ENCODE assay signal across 9 mouse cellular contexts in genomic region chr14:3208272-3209152, GRCm38 (mm10). TPM values are rescaled to one million over a fixed set of nuclear protein-coding genes. Genes with fewer than 3 reads are reported as not detected.
DNase-seq lines count a peak whose midpoint lies in the region; ATAC-seq and TF ChIP-seq lines count a peak whose summit lies in the region.
"Not testable (repeated sequence)": the region's sequence is repeated elsewhere in the genome, so short reads cannot be mapped to it uniquely, and the experiment has no call there.
"Had no signal": no experiment of that assay in that cellular context is flagged by ENCODE, and none has a peak within 500 bp of the region (broad histone marks: within the 10 kb centered on the region; RNA-seq: fewer than 3 reads in every experiment).

Gene D830030K20Rik, plus strand, starts transcription at chr14:3208488.

- H3K4me1 ChIP-seq in forebrain, postnatal 0 days (ENCODE audit: insufficient read depth); hindbrain, embryonic 11.5 days (replicated peaks; ENCODE audit: control insufficient read depth, insufficient read depth, low read length); kidney, postnatal 0 days (replicated peaks; ENCODE audit: insufficient read depth, low read length); liver, embryonic 12.5 days; midbrain, embryonic 15.5 days; stomach, embryonic 15.5 days: not testable (repeated sequence)

- peak within 1 kb of the TSS; percentile 74 for H3K4me2 ChIP-seq in forebrain, postnatal 0 days (ENCODE audit: low read depth)
- H3K4me2 ChIP-seq in hindbrain, embryonic 11.5 days (replicated peaks; ENCODE audit: low read depth, low read length): peak within 1 kb of the TSS; percentile 65
- H3K4me2 ChIP-seq in kidney, postnatal 0 days (ENCODE audit: low read length): peak within 1 kb of the TSS; percentile 63
- H3K4me2 ChIP-seq in liver, embryonic 12.5 days: peak within 1 kb of the TSS; percentile 52
- peak within 1 kb of the TSS; percentile 71 for H3K4me2 ChIP-seq in midbrain, embryonic 15.5 days
- peak within 1 kb of the TSS; percentile 81 for H3K4me2 ChIP-seq in stomach, embryonic 15.5 days

- peak; percentile 3 for DNase-seq in MN1 (ENCODE audit: low spot score)
- peak; percentile 1 for DNase-seq in embryo, embryonic 11 days
- DNase-seq in forebrain, postnatal 0 days: peak; percentile 4
- DNase-seq in hindbrain, embryonic 11.5 days (ENCODE audit: low spot score): peak; percentile 32
- DNase-seq in kidney, postnatal 0 days (ENCODE audit: low spot score): not testable (repeated sequence)

- ATAC-seq in forebrain, postnatal 0 days; hindbrain, embryonic 11.5 days (ENCODE audit: low FRiP score); kidney, postnatal 0 days (replicated peaks; ENCODE audit: low FRiP score, low read depth); liver, embryonic 12.5 days; stomach, embryonic 15.5 days (ENCODE audit: insufficient read depth, low FRiP score, low read depth): not testable (repeated sequence)
- ATAC-seq in midbrain, embryonic 15.5 days (replicated peaks): peak; percentile 75; the same call in 1 of the 2 replicates

- not testable (repeated sequence) for TF ChIP-seq CTCF in forebrain, postnatal 0 days (IDR thresholded peaks at IDR 0.05; ENCODE audit: low read depth); kidney, postnatal 0 days (IDR thresholded peaks at IDR 0.05; ENCODE audit: low read depth)

- H3K9ac ChIP-seq in forebrain, postnatal 0 days: peak within 1 kb of the TSS; percentile 65
- peak within 1 kb of the TSS; percentile 44; the same call in 1 of the 2 replicates for H3K9ac ChIP-seq in hindbrain, embryonic 11.5 days (ENCODE audit: low read depth, low read length)
- H3K9ac ChIP-seq in kidney, postnatal 0 days (ENCODE audit: low read depth, low read length); liver, embryonic 12.5 days: not testable (repeated sequence)
- peak within 1 kb of the TSS; percentile 58 for H3K9ac ChIP-seq in midbrain, embryonic 15.5 days
- 0 out of 2 replicates have a peak within 1 kb of the TSS, but pooled peaks have one; percentile 16 for H3K9ac ChIP-seq in stomach, embryonic 15.5 days

- H3K36me3 ChIP-seq in forebrain, postnatal 0 days (ENCODE audit: insufficient read depth); hindbrain, embryonic 11.5 days (ENCODE audit: control insufficient read depth, insufficient read depth, low read length); kidney, postnatal 0 days (ENCODE audit: insufficient read depth, low read length); liver, embryonic 12.5 days; midbrain, embryonic 15.5 days (replicated peaks); stomach, embryonic 15.5 days: not testable (repeated sequence)

- H3K27ac ChIP-seq in forebrain, postnatal 0 days (ENCODE audit: low read depth, low read length); hindbrain, embryonic 11.5 days (ENCODE audit: low read depth, low read length); kidney, postnatal 0 days; liver, embryonic 12.5 days; stomach, embryonic 15.5 days: not testable (repeated sequence)
- 0 out of 2 replicates have a peak within 1 kb of the TSS, but pooled peaks have one; percentile 34 for H3K27ac ChIP-seq in midbrain, embryonic 15.5 days

- under 1% methylated on average over 22 of the region's 62 CpGs for WGBS in forebrain, postnatal 0 days
- 2% methylated on average over 20 of the region's 62 CpGs for WGBS in hindbrain, embryonic 11.5 days
- 0% methylated on average over 13 of the region's 62 CpGs for WGBS in kidney, postnatal 0 days
- 2% methylated on average over 17 of the region's 62 CpGs for WGBS in liver, embryonic 12.5 days (ENCODE audit: insufficient replicate concordance)
- WGBS in midbrain, embryonic 15.5 days: under 1% methylated on average over 28 of the region's 62 CpGs
- whole genome bisulfite sequencing in stomach, embryonic 15.5 days: under 1% methylated on average over 22 of the region's 62 CpGs

- H3K9me3 ChIP-seq in forebrain, postnatal 0 days (ENCODE audit: low read length); hindbrain, embryonic 11.5 days (ENCODE audit: control insufficient read depth, low read length); kidney, postnatal 0 days (replicated peaks; ENCODE audit: low read length); liver, embryonic 12.5 days (replicated peaks); midbrain, embryonic 15.5 days; stomach, embryonic 15.5 days: not testable (repeated sequence)

- peak within 1 kb of the TSS; percentile 42 for H3K4me3 ChIP-seq in forebrain, postnatal 0 days (ENCODE audit: low read depth, low read length)
- H3K4me3 ChIP-seq in hindbrain, embryonic 11.5 days (ENCODE audit: low read depth, low read length): peak within 1 kb of the TSS; percentile 43
- H3K4me3 ChIP-seq in kidney, postnatal 0 days (replicated peaks; ENCODE audit: low read depth, low read length): peak within 1 kb of the TSS; percentile 33
- peak within 1 kb of the TSS; percentile 26; the same call in 1 of the 2 replicates for H3K4me3 ChIP-seq in liver, embryonic 12.5 days
- peak within 1 kb of the TSS; percentile 64 for H3K4me3 ChIP-seq in midbrain, embryonic 15.5 days
- peak within 1 kb of the TSS; percentile 45 for H3K4me3 ChIP-seq in stomach, embryonic 15.5 days (replicated peaks)

- not testable (repeated sequence) for H3K27me3 ChIP-seq in forebrain, postnatal 0 days (ENCODE audit: insufficient read depth, low read length); hindbrain, embryonic 11.5 days (ENCODE audit: control insufficient read depth, insufficient read depth, low read length); kidney, postnatal 0 days (ENCODE audit: insufficient read depth, low read length); liver, embryonic 12.5 days (replicated peaks); midbrain, embryonic 15.5 days (replicated peaks); stomach, embryonic 15.5 days (replicated peaks)

RNA-seq across cellular contexts. Expression of gene D830030K20Rik, which starts in this region (rescaled TPM):
- total RNA-seq in forebrain, postnatal 0 days (2014; rRNA removed): 13.0 and 22.5 TPM in 2 replicates
- 23.3 and 27.9 TPM in 2 replicates for polyA plus RNA-seq in forebrain, postnatal 0 days (2015; fragmentation: Nextera tagmentation; extraction: Ambion mirVana)
- 7.7 and 11.1 TPM in 2 replicates for polyA plus RNA-seq in hindbrain, embryonic 11.5 days (2014; fragmentation: Nextera tagmentation; extraction: Ambion mirVana)
- polyA plus RNA-seq in kidney, postnatal 0 days (2015; fragmentation: Nextera tagmentation; extraction: Ambion mirVana): 3.1 and 3.5 TPM in 2 replicates
- 0.36 and 0.75 TPM in 2 replicates for polyA plus RNA-seq in liver, embryonic 12.5 days (2016; fragmentation: Nextera tagmentation; extraction: Ambion mirVana)
- polyA plus RNA-seq in midbrain, embryonic 15.5 days (2015; fragmentation: Nextera tagmentation; extraction: Ambion mirVana): 33.9 and 35.4 TPM in 2 replicates
- 5.2 and 5.7 TPM in 2 replicates for polyA plus RNA-seq in stomach, embryonic 15.5 days (2015; fragmentation: Nextera tagmentation; extraction: Ambion mirVana)
- polyA plus RNA-seq: erythroblast, embryonic 14.5 days had no signal
